Mouse (Mus musculus): Measurements from ENCODE around the gene Myh7b. TPM values are rescaled to one million over a fixed set of nuclear protein-coding genes. Genes with fewer than 3 reads are reported as not detected.

Gene Myh7b
- polyA plus RNA-seq, 1 experiment from 2014 or later: 1.6 TPM

DNA sequence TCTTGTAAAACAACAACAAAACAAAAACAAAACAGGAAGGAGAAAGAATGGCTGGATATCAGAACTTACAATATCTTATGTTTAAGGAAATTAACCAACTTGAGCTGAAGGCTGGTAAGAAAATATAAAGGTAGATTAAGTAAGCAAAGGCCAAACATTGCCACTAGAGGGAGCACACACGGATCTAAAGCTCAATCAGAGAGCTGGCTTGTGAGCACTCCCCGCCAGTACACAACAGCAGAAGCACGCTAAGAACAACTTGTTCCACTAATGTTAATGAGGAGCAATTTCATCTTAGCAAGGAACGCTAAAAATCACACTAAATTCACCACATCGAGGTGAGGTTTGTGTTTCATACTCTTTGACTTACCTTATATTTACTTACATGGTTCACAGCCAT lies 52.1 kb downstream of the Myh7b start:
- 30% methylated on average over 5 of the region's 5 CpGs for WGBS (ENCODE audit: insufficient replicate concordance)
- H3K4me2 ChIP-seq: no peak overlapping the region
- peaks cover 77% of the 10 kb centered on the region for H3K36me3 ChIP-seq (replicated peaks)
- no peaks in the 10 kb centered on the region for H3K27me3 ChIP-seq
- no peaks in the 10 kb centered on the region for H3K9me3 ChIP-seq (replicated peaks)
- no peak overlapping the region for H3K4me3 ChIP-seq (replicated peaks)
- H3K27ac ChIP-seq (replicated peaks): no peak overlapping the region
- no peaks in the 10 kb centered on the region for H3K4me1 ChIP-seq (replicated peaks)
- H3K9ac ChIP-seq: no peak overlapping the region
- no peak for ATAC-seq (ENCODE audit: insufficient read depth)

DNA sequence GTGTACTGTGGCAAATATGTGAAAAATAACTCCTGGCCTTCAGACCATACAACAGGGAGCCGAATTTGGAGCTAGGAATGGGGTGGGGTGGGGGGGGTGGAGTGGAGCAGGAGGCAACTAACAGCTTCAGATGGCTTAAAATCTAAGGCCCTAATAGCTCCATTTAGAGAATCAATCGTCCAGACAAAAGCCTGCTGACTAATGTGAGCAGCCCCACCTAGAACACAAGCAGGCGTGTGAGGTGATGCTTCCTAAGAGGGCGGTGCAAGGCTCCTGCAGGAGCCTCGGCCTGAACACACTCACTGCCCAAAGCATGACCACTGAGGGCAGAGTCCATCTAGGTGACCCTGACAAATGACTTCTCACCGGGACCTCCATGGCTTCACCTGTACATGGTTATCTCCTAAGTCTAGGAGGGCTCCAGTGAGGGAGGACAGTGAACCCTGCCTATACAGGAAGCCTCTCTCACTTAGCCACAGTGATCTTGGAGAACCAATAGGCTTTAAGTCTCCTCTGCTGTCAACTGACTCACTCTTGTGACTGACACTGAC lies 53.0 kb downstream of the Myh7b start:
- no peaks in the 10 kb centered on the region for H3K9me3 ChIP-seq (replicated peaks)
- H3K9ac ChIP-seq: no peak overlapping the region
- 75% methylated on average over 6 of the region's 6 CpGs for WGBS (ENCODE audit: insufficient replicate concordance)
- H3K4me1 ChIP-seq (replicated peaks): no peaks in the 10 kb centered on the region
- ATAC-seq (ENCODE audit: insufficient read depth): no peak
- H3K27ac ChIP-seq (replicated peaks): no peak overlapping the region
- no peak overlapping the region for H3K4me2 ChIP-seq
- no peak overlapping the region for H3K4me3 ChIP-seq (replicated peaks)
- H3K36me3 ChIP-seq (replicated peaks): peaks cover 79% of the 10 kb centered on the region
- no peaks in the 10 kb centered on the region for H3K27me3 ChIP-seq

DNA sequence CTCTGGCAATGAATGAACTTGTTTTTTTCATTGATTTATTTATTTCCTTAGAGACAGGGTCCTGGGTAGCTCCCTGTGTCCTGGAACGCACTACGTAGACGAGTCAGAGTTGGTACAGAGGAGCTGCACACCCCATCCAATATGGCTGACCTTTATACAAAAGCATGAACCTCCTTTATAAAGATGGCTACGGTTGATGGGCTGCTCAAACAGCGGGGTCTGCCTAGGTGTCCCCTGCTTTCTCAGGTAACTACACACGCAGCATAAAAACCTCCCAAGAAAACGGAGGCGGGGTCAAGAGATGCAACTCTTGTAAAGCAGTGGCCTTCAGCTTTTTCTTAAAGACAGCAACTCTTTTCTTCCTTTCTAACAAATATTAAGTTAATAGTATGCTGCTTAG lies 56.9 kb downstream of the Myh7b start:
- ATAC-seq (ENCODE audit: insufficient read depth): no peak
- H3K4me2 ChIP-seq: no peak overlapping the region
- no peaks in the 10 kb centered on the region for H3K9me3 ChIP-seq (replicated peaks)
- no peak overlapping the region for H3K9ac ChIP-seq
- no peak overlapping the region for H3K27ac ChIP-seq (replicated peaks)
- no peak overlapping the region for H3K4me3 ChIP-seq (replicated peaks)
- H3K36me3 ChIP-seq (replicated peaks): peaks cover 73% of the 10 kb centered on the region
- no peaks in the 10 kb centered on the region for H3K4me1 ChIP-seq (replicated peaks)
- WGBS (ENCODE audit: insufficient replicate concordance): 83% methylated on average over 8 of the region's 8 CpGs
- no peaks in the 10 kb centered on the region for H3K27me3 ChIP-seq

DNA sequence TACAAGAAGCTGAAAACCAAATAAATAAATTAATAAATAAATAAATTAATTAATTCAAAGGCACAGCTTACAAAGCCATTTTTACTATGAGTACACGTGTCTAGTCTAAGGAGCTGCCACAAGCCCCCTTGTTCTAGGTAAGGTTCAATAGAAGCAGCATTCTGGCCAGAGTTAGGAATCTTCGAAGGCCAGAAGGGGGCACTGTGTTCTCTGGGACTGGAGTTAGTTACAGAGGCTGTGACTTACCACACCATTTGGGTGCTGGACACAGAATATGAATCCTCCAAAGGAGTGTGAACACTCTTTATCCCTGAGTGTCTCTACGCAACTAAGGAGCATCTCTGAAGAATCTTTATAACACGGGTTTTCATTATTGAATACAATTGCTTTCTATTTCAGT lies 57.4 kb downstream of the Myh7b start:
- Histone ChIP-seq H3K27me3 (no peaks in the 10 kb centered on the region), H3K9me3 (replicated peaks) (no peaks in the 10 kb centered on the region), H3K4me3 (replicated peaks) (no peak overlapping the region), H3K4me1 (replicated peaks) (no peaks in the 10 kb centered on the region), H3K9ac (no peak overlapping the region), H3K4me2 (no peak overlapping the region), H3K27ac (replicated peaks) (no peak overlapping the region), H3K36me3 (replicated peaks) (peaks cover 69% of the 10 kb centered on the region)
- WGBS (ENCODE audit: insufficient replicate concordance): 75% methylated on average over 4 of the region's 4 CpGs
- no peak for ATAC-seq (ENCODE audit: insufficient read depth)

DNA sequence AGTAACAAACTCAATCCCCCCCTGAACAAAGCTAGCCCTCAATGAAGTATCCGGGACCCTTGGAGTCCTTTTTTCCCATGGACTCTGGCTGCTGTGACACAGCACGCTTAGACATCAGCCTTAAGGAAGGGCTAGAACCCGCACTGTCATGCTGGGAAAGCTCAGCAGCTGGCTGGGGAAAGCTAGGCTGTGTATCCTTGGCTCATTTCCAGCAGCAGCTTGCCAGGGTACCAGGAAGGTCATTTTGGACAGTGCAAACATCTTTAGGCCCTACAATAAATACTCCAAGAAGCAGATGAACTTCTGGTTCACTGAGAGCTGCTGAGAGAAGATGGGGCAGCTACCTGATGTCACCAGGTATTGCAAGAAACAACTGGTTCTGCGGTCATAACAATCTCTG lies 60.2 kb downstream of the Myh7b start:
- Histone ChIP-seq H3K9me3 (replicated peaks) (no peaks in the 10 kb centered on the region), H3K9ac (no peak overlapping the region), H3K4me2 (no peak overlapping the region), H3K27me3 (no peaks in the 10 kb centered on the region), H3K27ac (replicated peaks) (no peak overlapping the region), H3K4me3 (replicated peaks) (no peak overlapping the region), H3K4me1 (replicated peaks) (0 out of 2 replicates have a peak, but pooled peaks cover 3% of the 10 kb centered on the region), H3K36me3 (replicated peaks) (peaks cover 44% of the 10 kb centered on the region)
- no peak for ATAC-seq (ENCODE audit: insufficient read depth)
- WGBS (ENCODE audit: insufficient replicate concordance): 85% methylated on average over 4 of the region's 4 CpGs

DNA sequence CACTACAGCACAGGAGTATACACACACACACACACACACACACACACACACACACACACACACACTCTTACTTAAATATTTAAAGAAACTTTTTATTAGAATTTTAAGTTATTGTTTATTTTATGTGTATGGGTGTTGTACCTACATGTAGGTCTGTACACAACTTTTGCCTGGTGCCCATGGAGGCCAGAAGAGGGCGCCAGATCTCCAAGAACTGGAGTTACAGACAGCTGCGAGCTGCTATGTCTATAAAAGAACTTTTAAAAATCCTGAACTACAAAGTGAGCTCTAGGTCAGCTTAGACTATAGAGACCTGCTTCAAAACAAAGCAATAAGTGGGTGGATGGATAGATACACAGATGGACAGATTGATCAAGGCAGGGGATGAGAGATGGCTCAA lies 62.5 kb downstream of the Myh7b start:
- Histone ChIP-seq H3K4me2 (no peak overlapping the region), H3K4me1 (replicated peaks) (0 out of 2 replicates have a peak, but pooled peaks cover 3% of the 10 kb centered on the region), H3K27ac (replicated peaks) (no peak overlapping the region), H3K36me3 (replicated peaks) (peaks cover 29% of the 10 kb centered on the region), H3K4me3 (replicated peaks) (no peak overlapping the region), H3K9ac (no peak overlapping the region), H3K27me3 (no peaks in the 10 kb centered on the region), H3K9me3 (replicated peaks) (no peaks in the 10 kb centered on the region)
- no peak for ATAC-seq (ENCODE audit: insufficient read depth)
- 24% methylated on average over 2 of the region's 2 CpGs for WGBS (ENCODE audit: insufficient replicate concordance)

DNA sequence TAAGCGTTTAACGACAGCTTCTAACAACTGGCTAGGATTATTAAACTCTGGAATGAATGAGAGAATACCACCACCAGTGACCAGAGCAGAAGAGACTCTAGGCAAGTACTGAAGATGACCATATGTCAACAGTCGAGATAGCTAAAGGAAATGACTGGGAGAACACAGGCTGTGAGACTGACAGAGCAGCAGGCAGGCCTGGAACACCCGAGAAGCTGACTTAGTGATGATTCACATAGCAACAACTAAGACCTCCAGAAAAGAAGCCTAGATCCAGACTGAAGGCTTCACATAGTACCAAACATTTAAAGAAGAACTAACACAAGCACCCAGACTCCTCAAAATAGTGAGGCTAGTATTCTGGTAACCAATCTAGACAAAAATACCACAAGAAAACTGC lies 64.1 kb downstream of the Myh7b start:
- Histone ChIP-seq H3K4me1 (replicated peaks) (0 out of 2 replicates have a peak, but pooled peaks cover 3% of the 10 kb centered on the region), H3K36me3 (replicated peaks) (peaks cover 23% of the 10 kb centered on the region), H3K9me3 (replicated peaks) (no peaks in the 10 kb centered on the region), H3K4me3 (replicated peaks) (no peak overlapping the region), H3K4me2 (no peak overlapping the region), H3K9ac (no peak overlapping the region), H3K27ac (replicated peaks) (no peak overlapping the region), H3K27me3 (no peaks in the 10 kb centered on the region)
- WGBS (ENCODE audit: insufficient replicate concordance): 49% methylated on average over 4 of the region's 4 CpGs
- ATAC-seq (ENCODE audit: insufficient read depth): no peak

DNA sequence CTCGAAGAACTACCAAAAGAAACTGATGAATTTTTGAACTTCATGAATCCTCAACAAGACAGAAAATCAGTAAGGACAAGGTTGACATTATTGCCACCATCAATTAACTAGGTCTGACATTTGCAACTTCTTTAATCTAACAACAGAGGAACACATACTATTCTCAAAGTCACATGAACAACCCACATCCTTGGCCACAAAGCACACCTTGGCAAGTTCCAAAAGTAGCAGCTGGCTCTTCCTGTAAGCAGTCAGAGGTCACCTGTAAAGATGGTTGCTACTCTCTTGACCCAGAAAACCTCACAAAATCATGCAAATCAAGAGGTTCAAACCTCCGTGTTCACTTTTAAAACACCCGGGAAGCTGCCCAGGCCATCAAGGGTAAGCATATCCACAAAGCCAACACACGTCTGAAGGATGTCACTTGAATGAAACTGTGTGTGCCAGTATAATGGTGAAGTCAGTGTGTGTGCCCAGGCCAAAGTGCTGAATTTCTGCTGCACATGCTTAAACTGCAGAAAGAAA lies 68.6 kb downstream of the Myh7b start:
- Histone ChIP-seq H3K9me3 (replicated peaks) (no peaks in the 10 kb centered on the region), H3K4me1 (replicated peaks) (peaks cover 12% of the 10 kb centered on the region), H3K4me3 (replicated peaks) (no peak overlapping the region), H3K27ac (replicated peaks) (no peak overlapping the region), H3K4me2 (no peak overlapping the region), H3K9ac (no peak overlapping the region), H3K27me3 (no peaks in the 10 kb centered on the region), H3K36me3 (replicated peaks) (no peaks in the 10 kb centered on the region)
- ATAC-seq (ENCODE audit: insufficient read depth): no peak
- WGBS (ENCODE audit: insufficient replicate concordance): 70% methylated on average over 4 of the region's 4 CpGs

DNA sequence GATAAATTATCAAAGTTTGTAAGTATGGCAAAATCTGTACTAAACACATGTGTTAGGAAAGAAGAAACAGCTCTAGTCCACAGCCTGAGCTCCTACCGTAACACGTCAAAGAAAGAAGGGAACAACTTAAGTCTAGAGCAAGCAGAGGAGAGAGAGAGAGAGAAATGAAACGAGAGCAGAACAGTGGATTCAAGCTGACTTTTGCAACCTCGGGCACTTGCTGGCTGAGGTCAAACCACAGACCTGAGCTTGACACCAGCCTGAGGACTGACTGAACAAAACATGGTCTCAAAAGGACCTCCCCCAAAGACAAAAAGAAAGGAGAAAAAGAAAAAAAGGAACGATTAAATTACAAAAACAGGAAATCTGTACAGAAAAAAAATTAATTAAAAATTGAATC lies 69.6 kb downstream of the Myh7b start:
- H3K36me3 ChIP-seq (replicated peaks): peaks cover 1% of the 10 kb centered on the region; the same call in 1 of the 2 replicates
- H3K9ac ChIP-seq: no peak overlapping the region
- peaks cover 9% of the 10 kb centered on the region for H3K4me1 ChIP-seq (replicated peaks)
- H3K4me2 ChIP-seq: no peak overlapping the region
- H3K27me3 ChIP-seq: no peaks in the 10 kb centered on the region
- no peak for ATAC-seq (ENCODE audit: insufficient read depth)
- 27% methylated on average over 5 of the region's 5 CpGs for WGBS (ENCODE audit: insufficient replicate concordance)
- H3K27ac ChIP-seq (replicated peaks): no peak overlapping the region
- H3K4me3 ChIP-seq (replicated peaks): no peak overlapping the region
- H3K9me3 ChIP-seq (replicated peaks): no peaks in the 10 kb centered on the region

DNA sequence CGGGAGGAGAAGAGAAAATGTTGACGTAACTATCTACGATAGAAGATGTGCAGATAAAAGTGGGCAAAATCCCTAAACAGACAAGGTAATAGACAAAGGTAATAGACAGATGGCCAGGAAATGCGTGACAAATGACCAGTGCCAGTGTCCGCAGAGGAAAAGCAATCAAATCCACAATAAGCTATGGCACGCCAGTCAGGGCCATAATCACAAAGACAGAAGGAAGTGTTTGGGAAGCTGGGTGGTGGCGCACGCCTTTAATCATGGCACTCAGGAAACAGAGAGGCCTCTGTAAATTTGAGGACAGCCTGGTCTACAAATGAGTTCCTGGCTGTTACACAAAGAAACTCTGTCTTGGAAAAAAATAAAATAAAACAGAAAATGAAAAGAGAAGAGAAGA lies 70.2 kb downstream of the Myh7b start:
- Histone ChIP-seq H3K4me1 (replicated peaks) (peaks cover 9% of the 10 kb centered on the region), H3K27ac (replicated peaks) (no peak overlapping the region), H3K36me3 (replicated peaks) (peaks cover 4% of the 10 kb centered on the region; the same call in 1 of the 2 replicates), H3K27me3 (no peaks in the 10 kb centered on the region), H3K4me3 (replicated peaks) (no peak overlapping the region), H3K9ac (no peak overlapping the region), H3K4me2 (no peak overlapping the region), H3K9me3 (replicated peaks) (no peaks in the 10 kb centered on the region)
- 41% methylated on average over 8 of the region's 8 CpGs for WGBS (ENCODE audit: insufficient replicate concordance)
- no peak for ATAC-seq (ENCODE audit: insufficient read depth)

DNA sequence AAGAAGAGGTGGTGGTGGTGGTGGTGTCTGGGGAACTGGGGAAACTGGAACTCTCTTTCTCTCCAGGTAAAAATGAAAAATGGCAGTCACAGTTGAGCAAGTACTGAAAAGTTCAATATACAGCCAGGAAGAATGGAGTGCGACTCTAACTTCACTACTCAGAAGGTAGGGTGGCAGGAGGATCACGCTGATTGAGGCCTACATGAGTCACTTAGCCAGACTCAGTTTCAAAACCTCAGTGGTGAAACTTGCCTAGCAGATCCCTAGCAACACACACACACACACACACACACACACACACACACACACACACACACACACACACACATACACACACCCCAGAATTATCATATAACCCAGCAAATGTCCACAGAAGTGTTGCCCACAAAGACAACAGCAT lies 70.9 kb downstream of the Myh7b start:
- Histone ChIP-seq H3K4me1 (replicated peaks) (peaks cover 9% of the 10 kb centered on the region), H3K36me3 (replicated peaks) (peaks cover 8% of the 10 kb centered on the region; the same call in 1 of the 2 replicates), H3K9me3 (replicated peaks) (no peaks in the 10 kb centered on the region), H3K4me2 (no peak overlapping the region), H3K27me3 (no peaks in the 10 kb centered on the region), H3K4me3 (replicated peaks) (no peak overlapping the region), H3K9ac (no peak overlapping the region), H3K27ac (replicated peaks) (no peak overlapping the region)
- WGBS (ENCODE audit: insufficient replicate concordance): 56% methylated on average over 2 of the region's 2 CpGs
- ATAC-seq (ENCODE audit: insufficient read depth): no peak

DNA sequence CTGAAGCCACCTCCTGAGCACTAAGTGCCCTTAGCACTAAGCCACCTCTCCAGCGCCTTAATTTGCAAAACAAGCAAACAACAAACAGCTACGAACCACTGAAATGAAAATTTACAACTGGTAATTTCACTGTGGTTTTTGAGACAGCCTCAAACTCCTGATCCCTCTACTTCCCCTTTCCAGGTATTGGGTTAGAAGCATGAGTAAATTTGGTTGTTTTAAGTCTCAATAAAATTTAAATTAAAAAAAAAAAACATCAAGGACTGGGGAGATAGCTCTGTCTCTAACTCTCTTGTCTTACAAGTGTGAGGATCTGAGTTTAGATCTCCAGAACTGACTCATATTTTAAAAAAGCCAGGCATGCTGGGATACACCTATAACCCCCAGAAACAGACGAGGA lies 72.1 kb downstream of the Myh7b start:
- no peaks in the 10 kb centered on the region for H3K9me3 ChIP-seq (replicated peaks)
- 45% methylated on average over 3 of the region's 3 CpGs for WGBS (ENCODE audit: insufficient replicate concordance)
- no peak overlapping the region for H3K4me2 ChIP-seq
- H3K27ac ChIP-seq (replicated peaks): no peak overlapping the region
- ATAC-seq (ENCODE audit: insufficient read depth): no peak
- peaks cover 9% of the 10 kb centered on the region for H3K4me1 ChIP-seq (replicated peaks)
- H3K36me3 ChIP-seq (replicated peaks): peaks cover 15% of the 10 kb centered on the region
- no peak overlapping the region for H3K9ac ChIP-seq
- H3K4me3 ChIP-seq (replicated peaks): no peak overlapping the region
- no peaks in the 10 kb centered on the region for H3K27me3 ChIP-seq
